Mouse (Mus musculus) testis, adult 2 months (tissue): ENCODE measurements around the gene F830045P16Rik.

ENCODE experiments used
- CTCF ChIP-seq: fragments of 200-500 bp; IDR thresholded peaks from 2 replicates; pipeline ENCODE4 v1.5.1; 2012; ENCODE audit warnings: low read depth, mild to moderate bottlenecking, inconsistent platforms, low read length, moderate library complexity; ENCODE audit not compliant: control insufficient read depth, insufficient read depth, insufficient replicate concordance
- POLR2A ChIP-seq: fragments of 200-500 bp; IDR thresholded peaks from 2 replicates; pipeline ENCODE4 v1.6.1; 2012; ENCODE audit warnings: low read depth, mild to moderate bottlenecking, inconsistent platforms, low read length, moderate library complexity; ENCODE audit not compliant: control insufficient read depth

DNA sequence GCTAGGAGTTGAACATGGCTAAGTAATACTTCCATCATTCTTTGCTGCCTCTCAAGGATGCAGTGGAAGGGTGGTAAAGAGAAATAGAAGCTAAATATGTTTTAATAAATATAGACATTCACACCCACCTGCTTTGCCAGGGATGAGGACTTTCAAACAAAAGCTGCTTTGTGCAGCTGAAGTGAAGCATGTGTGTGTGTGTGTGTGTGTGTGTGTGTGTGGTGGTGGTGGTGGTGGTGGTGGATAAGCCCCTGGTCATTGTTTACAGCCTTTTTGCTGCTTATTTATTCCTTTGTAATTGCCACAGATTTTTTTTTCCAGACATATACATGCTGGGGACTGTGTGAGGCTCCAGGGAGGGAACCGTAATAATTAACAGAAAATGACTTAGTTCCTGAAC is 524 bp upstream of the F830045P16Rik start:
- no peak for TF ChIP-seq CTCF
- no peak for TF ChIP-seq POLR2A
